Mouse (Mus musculus) liver, embryonic 15.5 days (tissue): ENCODE measurements around the gene Fbxo44. TPM values are rescaled to one million over a fixed set of nuclear protein-coding genes. Genes with fewer than 3 reads are reported as not detected.
A peak's percentile ranks its signal among the peaks of the same experiment; 100 is the strongest.
"Not testable (repeated sequence)": the region's sequence is repeated elsewhere in the genome, so short reads cannot be mapped to it uniquely, and the experiment has no call there.

ENCODE experiments used
- ATAC-seq: fragments of 200-750 bp; cut with Nextera tagmentation; 2 replicates; pipeline ENCODE4 v1.8.0; 2017; ENCODE audit warnings: moderate number of reproducible peaks, mild to moderate bottlenecking, moderate library complexity; ENCODE audit not compliant: insufficient read depth
- H3K27ac ChIP-seq: fragments of 300-500 bp; sonication (generic); replicated peaks from 2 replicates; pipeline ENCODE4 v1.5.1; 2015; ENCODE audit warnings: mild to moderate bottlenecking, inconsistent platforms
- H3K27me3 ChIP-seq: fragments of 300-500 bp; sonication (generic); 2 replicates; pipeline ENCODE4 v1.6.1; 2015; ENCODE audit warnings: mild to moderate bottlenecking, inconsistent platforms
- H3K36me3 ChIP-seq: fragments of 300-500 bp; sonication (generic); replicated peaks from 2 replicates; pipeline ENCODE4 v1.6.1; 2015; ENCODE audit warnings: moderate library complexity, mild to moderate bottlenecking, inconsistent platforms
- H3K4me1 ChIP-seq: fragments of 300-500 bp; sonication (generic); replicated peaks from 2 replicates; pipeline ENCODE4 v1.6.1; 2015; ENCODE audit warnings: inconsistent platforms
- H3K4me2 ChIP-seq: fragments of 300-500 bp; sonication (generic); 2 replicates; pipeline ENCODE4 v1.6.1; 2015; ENCODE audit warnings: moderate library complexity, mild to moderate bottlenecking, inconsistent platforms
- H3K4me3 ChIP-seq: fragments of 300-500 bp; sonication (generic); replicated peaks from 2 replicates; pipeline ENCODE4 v1.5.1; 2015; ENCODE audit warnings: mild to moderate bottlenecking, inconsistent platforms
- H3K9ac ChIP-seq: fragments of 300-500 bp; sonication (generic); 2 replicates; pipeline ENCODE4 v1.6.1; 2015; ENCODE audit warnings: moderate library complexity, mild to moderate bottlenecking, inconsistent platforms
- H3K9me3 ChIP-seq: fragments of 300-500 bp; sonication (generic); replicated peaks from 2 replicates; pipeline ENCODE4 v1.6.1; 2016; ENCODE audit warnings: inconsistent platforms
- WGBS: fragments of 180-500 bp; shearing (Covaris S2); methylation state at CpG from one replicate; pipeline ENCODE4 v1.1.7; 2015; ENCODE audit warnings: mixed read lengths; ENCODE audit not compliant: insufficient replicate concordance; 5-methylcytosine and 5-hydroxymethylcytosine counted together
- polyA plus RNA-seq: library from polyadenylated mRNA; unstranded; fragments of >200 nt; fragmentation: Nextera tagmentation; extraction: Ambion mirVana; gene quantifications from 2 replicates; pipeline ENCODE4 v1.2.1, GENCODE M21; 2015

The Fbxo44 gene
- polyA plus RNA-seq, result 0.51 and 0.54 TPM in 2 replicates

DNA sequence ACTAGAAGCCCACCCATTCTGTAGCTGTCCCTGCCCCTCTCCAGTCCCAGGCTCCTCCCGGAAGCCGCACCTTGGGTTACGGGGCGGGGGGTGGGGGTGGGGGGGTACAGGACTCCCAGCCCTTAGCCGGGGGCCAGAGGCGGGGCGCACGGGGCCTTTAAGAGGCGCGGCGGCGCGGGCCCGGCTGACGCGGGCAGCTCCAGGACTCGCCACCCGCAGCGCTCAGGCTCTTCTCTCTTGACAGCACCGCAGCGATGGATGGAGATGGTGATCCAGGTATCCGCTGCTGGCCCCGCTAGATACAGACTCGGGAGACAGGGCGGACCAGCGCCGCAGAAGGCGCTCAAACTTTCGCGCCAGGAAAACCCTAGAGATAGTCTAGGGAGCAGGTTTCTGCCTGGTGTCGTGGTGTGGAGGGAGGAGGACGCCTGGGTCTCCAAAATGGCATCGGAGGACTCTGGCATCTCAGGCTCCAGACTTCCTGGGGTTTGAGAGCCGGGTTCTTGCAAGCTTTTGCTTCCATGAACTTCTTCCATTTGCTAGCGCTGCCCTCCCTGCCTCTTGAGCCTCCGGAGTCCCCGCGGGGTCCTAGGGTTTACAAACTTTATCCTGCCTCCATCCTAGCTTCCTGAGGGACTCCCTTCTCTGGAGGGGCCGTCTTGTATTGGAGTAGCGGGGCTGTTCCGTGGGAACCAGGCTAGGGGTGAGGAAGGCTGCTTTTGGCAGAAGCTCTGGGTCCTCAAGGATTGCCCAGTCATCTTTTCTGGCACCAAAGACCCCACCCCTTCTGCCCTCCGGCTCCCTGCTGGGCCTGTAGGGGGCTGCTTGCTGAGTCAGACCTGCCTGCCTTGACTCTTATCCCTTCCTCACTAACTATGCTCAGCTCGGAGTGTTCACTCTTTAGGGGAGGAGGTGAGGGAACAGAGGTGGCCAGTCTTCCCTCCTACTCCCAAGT lies at the start of gene Fbxo44, which contains the start of gene Fbxo2:
TSS of gene Fbxo44 (minus strand) at position 47 of the 955 bp plus-strand sequence.
TSS of gene Fbxo2 (plus strand) at position 186 of the 955 bp plus-strand sequence.
- H3K27ac ChIP-seq, result no peak within 1 kb of the TSS
- H3K27me3 ChIP-seq, result peaks cover 79% of the 10 kb centered on the region

DNA sequence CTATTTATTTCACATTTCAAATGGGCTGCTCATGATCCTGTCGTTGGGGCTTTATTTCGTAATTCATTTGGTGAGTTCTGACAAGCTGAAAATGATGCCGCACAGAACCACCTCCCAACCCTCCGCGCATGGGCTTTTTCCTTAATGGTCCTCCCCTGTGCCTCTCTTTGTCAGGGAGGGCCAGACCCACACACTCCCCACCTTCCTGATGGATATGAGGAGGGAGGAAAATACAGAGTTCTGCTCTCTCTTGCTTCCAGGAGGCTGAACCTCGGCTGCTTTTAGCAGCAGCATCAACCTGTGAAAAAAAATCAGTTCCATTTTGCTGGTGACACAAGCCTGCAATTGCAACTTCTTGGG lies 44.6 kb upstream of the Fbxo44 start:
- peak overlapping the region; percentile 25; the same call in 1 of the 2 replicates for H3K9ac ChIP-seq
- WGBS, result 49% methylated on average over 6 of the region's 6 CpGs
- H3K36me3 ChIP-seq, result no peaks in the 10 kb centered on the region
- no peaks in the 10 kb centered on the region for H3K9me3 ChIP-seq
- ATAC-seq, result no peak
- no peak overlapping the region for H3K4me3 ChIP-seq
- peak overlapping the region; percentile 90 for H3K27ac ChIP-seq
- H3K27me3 ChIP-seq, result peaks cover 18% of the 10 kb centered on the region
- H3K4me2 ChIP-seq, result peak overlapping the region; percentile 66
- peaks cover 55% of the 10 kb centered on the region for H3K4me1 ChIP-seq

More for the DNA sequence above, at the start of gene Fbxo44, which contains the start of gene Fbxo2:
- H3K4me3 ChIP-seq, result peak within 1 kb of the TSS; percentile 62
- peaks cover 31% of the 10 kb centered on the region for H3K4me1 ChIP-seq
- peak within 1 kb of the TSS; percentile 95 for H3K4me2 ChIP-seq
- peak; percentile 16 for ATAC-seq
- under 1% methylated on average over 43 of the region's 43 CpGs for WGBS
- no peaks in the 10 kb centered on the region for H3K9me3 ChIP-seq
- no peaks in the 10 kb centered on the region for H3K36me3 ChIP-seq
- H3K9ac ChIP-seq, result peak within 1 kb of the TSS; percentile 54; the same call in 1 of the 2 replicates

DNA sequence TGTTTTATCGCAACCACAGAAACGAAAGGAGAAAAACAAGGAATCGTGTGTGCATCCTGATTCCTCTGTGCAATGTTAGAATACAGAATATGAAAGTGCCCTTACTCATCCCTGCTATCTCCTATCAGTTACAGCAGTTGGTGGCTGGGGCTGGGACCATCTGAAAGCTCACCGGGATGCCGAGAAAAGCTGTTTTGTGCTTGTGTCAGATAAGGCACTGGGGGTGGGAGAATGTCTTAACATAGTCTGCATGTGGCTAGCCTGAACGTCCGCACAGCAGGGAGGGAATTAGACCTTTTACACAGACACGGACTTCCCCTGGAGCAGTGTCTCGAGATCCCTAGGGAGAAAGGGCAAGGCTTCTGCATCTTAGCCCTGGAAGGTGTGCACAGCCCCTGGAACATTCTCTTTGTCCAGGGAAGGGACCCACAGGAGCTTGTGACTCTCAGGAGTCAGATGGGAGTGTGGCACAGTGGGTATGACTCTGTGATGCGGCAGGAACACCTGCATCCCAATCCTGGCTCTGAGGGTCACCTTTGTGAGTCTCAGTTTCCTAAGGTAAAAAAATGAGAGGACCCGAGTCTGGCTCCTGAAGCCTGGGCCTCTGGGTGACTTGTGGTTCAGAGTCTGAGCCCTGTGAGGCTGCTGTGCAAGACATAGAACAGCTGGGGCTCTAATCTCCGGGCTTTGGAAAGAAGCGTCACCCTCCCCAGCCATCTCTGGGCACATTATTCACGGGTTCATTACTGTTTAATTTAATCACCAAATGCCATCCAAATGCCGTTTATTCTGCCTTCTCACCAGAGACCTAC lies 44.0 kb upstream of the Fbxo44 start:
- peak overlapping the region; percentile 25; the same call in 1 of the 2 replicates for H3K9ac ChIP-seq
- 26% methylated on average over 15 of the region's 15 CpGs for WGBS
- peak overlapping the region; percentile 35 for H3K4me3 ChIP-seq
- H3K27me3 ChIP-seq, result peaks cover 18% of the 10 kb centered on the region
- no peaks in the 10 kb centered on the region for H3K9me3 ChIP-seq
- H3K27ac ChIP-seq, result peak overlapping the region; percentile 90
- H3K4me2 ChIP-seq, result peak overlapping the region; percentile 66
- no peaks in the 10 kb centered on the region for H3K36me3 ChIP-seq
- ATAC-seq, result peak; percentile 99
- H3K4me1 ChIP-seq, result peaks cover 55% of the 10 kb centered on the region

DNA sequence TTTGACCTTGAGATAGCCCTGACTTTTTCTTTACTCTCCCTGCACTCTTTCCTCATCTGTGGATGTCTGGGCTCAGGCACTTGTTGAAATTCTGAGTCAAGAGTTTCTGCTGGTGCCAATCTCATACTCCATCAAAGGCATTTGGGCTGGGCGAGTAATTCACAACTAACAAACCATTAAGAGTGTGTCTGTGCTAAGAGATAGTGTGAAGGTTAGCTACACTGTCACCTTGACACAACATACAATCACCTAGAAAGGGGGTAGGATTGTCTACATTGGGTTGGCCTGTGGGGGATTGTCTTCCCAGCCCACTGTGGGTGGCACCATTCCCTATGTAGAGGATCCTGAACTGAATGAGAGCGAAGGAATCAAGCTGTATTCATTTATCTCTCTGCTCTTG lies 43.3 kb upstream of the Fbxo44 start:
- Histone ChIP-seq H3K4me2 (peak overlapping the region; percentile 66), H3K9me3 (no peaks in the 10 kb centered on the region), H3K27me3 (peaks cover 22% of the 10 kb centered on the region), H3K36me3 (no peaks in the 10 kb centered on the region), H3K4me3 (peak overlapping the region; percentile 35), H3K4me1 (peaks cover 55% of the 10 kb centered on the region), H3K27ac (peak overlapping the region; percentile 90), H3K9ac (no peak overlapping the region)
- 40% methylated on average over 2 of the region's 2 CpGs for WGBS
- ATAC-seq, result peak; percentile 60

DNA sequence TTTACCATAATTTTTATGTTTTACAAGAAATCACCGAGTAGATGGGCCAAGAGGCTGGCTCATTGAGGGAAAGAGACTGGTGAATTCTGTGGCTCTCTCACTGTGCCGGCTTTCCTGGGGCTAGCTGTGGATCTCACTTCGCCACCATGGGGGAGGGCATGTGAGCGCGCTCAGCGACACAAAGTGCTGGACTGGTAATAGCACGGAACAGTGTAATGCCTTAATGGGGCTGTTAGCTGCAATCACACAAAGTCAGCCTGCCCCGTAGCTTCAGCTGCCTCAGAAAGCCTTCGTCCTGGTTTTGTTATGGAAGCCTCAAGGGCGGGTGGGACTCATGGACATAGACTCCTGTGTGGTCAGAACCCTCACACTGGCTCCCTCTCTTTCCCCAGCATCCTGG lies 38.4 kb upstream of the Fbxo44 start:
- no peak for ATAC-seq
- no peaks in the 10 kb centered on the region for H3K9me3 ChIP-seq
- no peak overlapping the region for H3K4me2 ChIP-seq
- no peak overlapping the region for H3K4me3 ChIP-seq
- peaks cover 48% of the 10 kb centered on the region for H3K27me3 ChIP-seq
- no peaks in the 10 kb centered on the region for H3K36me3 ChIP-seq
- peaks cover 38% of the 10 kb centered on the region for H3K4me1 ChIP-seq
- no peak overlapping the region for H3K27ac ChIP-seq
- H3K9ac ChIP-seq, result no peak overlapping the region
- 43% methylated on average over 10 of the region's 10 CpGs for WGBS

DNA sequence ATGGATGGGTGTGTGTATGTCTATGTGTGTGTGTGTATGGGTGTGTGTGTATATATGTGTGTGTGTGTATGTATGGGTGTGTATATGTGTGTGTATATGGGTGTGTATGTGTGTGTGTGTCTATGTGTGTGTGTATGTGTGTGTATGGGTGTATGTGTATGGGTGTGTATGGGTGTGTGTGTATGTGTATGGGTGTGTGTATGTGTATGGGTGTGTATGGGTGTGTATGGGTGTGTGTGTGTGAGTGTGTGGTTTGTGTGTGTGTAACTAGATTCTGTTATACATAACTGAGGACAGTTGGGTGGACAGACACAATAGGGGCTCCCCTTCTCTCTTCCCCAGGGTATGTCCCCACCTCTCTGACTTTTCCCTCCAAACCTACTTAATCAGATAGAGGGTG lies 34.1 kb upstream of the Fbxo44 start:
- H3K27ac ChIP-seq, result no peak overlapping the region
- peak; percentile 59 for ATAC-seq
- H3K4me2 ChIP-seq, result no peak overlapping the region; the same call in 1 of the 2 replicates
- no peak overlapping the region for H3K4me3 ChIP-seq
- H3K9me3 ChIP-seq, result no peaks in the 10 kb centered on the region
- H3K27me3 ChIP-seq, result peaks cover 59% of the 10 kb centered on the region
- no peak overlapping the region for H3K9ac ChIP-seq
- H3K4me1 ChIP-seq, result peaks cover 25% of the 10 kb centered on the region
- H3K36me3 ChIP-seq, result no peaks in the 10 kb centered on the region

DNA sequence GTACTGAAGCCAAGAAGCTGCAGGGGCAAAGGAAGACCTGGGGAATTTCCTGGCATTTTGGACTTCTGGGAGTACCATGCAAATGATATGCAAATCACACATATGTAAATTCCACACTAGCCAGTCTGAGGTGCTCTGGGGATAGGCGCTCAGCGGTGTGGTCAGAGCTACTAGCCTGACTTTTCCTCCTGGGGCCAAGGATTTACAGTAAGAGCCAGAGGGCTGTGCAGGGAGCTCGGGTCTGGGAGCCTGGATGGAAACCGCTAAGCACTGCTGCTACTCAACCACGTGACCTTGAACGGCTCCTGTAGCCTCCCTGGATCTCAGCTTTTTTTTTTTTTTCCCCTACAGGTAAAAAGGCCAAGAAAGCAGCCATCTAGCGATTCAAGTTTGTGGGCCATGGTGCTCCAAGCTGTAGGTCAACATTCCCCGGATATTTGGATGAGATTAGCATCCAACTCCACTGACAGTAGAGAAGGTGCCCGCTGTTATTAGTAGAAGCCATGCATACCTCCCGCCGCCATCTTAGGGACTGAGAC lies 32.5 kb upstream of the Fbxo44 start:
- Histone ChIP-seq H3K9ac (no peak overlapping the region), H3K4me3 (no peak overlapping the region), H3K27ac (no peak overlapping the region), H3K4me2 (no peak overlapping the region), H3K36me3 (no peaks in the 10 kb centered on the region), H3K9me3 (no peaks in the 10 kb centered on the region), H3K4me1 (peaks cover 32% of the 10 kb centered on the region), H3K27me3 (peaks cover 45% of the 10 kb centered on the region)
- no peak for ATAC-seq
- WGBS, result 34% methylated on average over 11 of the region's 11 CpGs

DNA sequence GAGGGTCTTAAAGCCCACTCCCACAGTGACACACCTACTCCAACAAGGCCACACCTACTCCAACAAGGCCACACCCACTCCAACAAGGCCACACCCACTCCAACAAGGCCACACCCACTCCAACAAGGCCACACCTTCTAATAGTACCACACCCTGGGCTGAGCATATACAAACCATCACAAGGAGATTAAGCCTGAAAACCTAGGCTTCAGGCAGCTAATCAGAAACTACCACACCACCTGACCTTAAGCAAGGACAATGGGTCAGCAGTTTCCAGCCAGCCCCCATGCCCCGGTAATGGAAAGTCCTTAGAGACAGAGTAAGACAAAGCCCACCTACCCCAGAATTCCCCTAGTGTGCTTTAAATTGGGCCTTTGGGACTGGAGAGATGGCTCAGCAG lies 28.5 kb upstream of the Fbxo44 start:
- not testable (repeated sequence) for H3K9ac ChIP-seq, H3K27ac ChIP-seq, H3K4me2 ChIP-seq, H3K9me3 ChIP-seq, H3K4me3 ChIP-seq, H3K36me3 ChIP-seq
- Histone ChIP-seq H3K27me3 (peaks cover 50% of the 10 kb centered on the region), H3K4me1 (peaks cover 21% of the 10 kb centered on the region)
- peak; percentile 40 for ATAC-seq
- 71% methylated on average over 1 of the region's 1 CpGs for WGBS

DNA sequence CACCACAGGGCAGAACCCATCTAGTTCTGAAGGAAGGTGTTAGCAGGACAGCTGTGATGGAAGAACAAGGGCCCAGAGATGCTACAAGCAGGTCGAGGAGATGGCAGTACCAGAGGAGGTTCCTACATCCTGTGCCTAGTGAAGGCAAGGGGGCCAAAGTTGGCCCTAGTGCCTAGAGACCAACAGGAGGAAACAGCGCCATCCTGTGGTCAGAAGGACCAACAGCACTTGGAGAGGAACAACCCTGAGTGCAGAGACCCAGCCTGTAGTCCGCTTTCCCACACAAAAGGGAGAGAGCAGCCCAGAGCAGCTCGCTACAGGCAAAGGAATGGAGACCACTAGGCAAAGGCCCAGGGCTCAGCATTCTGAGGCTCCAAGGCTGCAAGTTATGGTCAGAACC lies 25.5 kb upstream of the Fbxo44 start:
- H3K9me3 ChIP-seq, result no peaks in the 10 kb centered on the region
- no peak overlapping the region for H3K4me2 ChIP-seq
- no peak overlapping the region for H3K4me3 ChIP-seq
- H3K36me3 ChIP-seq, result no peaks in the 10 kb centered on the region
- H3K27ac ChIP-seq, result no peak overlapping the region
- ATAC-seq, result no peak
- peaks cover 17% of the 10 kb centered on the region for H3K4me1 ChIP-seq
- WGBS, result 43% methylated on average over 4 of the region's 4 CpGs
- H3K27me3 ChIP-seq, result peaks cover 45% of the 10 kb centered on the region
- H3K9ac ChIP-seq, result no peak overlapping the region

DNA sequence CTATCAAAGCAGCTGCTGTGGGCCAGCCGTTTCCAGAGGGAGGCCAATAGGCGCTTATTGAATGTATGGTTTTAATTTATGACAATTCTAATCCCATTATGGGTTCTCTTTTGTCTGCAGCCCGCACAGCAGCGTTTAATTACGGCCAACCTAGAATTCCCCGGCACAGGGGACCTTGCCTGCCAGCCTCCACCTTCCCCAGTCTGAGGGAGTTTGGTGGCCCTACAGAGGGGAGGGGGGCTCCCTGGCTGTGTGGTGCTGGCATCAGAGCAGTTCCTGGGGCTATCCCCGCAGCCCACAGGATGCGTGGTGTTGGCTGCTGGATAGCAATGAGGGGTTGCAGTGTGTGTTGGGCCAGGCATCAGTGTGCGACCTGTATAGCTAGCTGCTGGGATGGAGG lies 24.3 kb upstream of the Fbxo44 start:
- H3K27me3 ChIP-seq, result peaks cover 49% of the 10 kb centered on the region
- WGBS, result 66% methylated on average over 9 of the region's 9 CpGs
- no peak overlapping the region for H3K27ac ChIP-seq
- no peak overlapping the region for H3K4me3 ChIP-seq
- peaks cover 9% of the 10 kb centered on the region for H3K4me1 ChIP-seq
- H3K9me3 ChIP-seq, result no peaks in the 10 kb centered on the region
- no peak for ATAC-seq
- no peaks in the 10 kb centered on the region for H3K36me3 ChIP-seq
- no peak overlapping the region for H3K9ac ChIP-seq
- H3K4me2 ChIP-seq, result no peak overlapping the region

DNA sequence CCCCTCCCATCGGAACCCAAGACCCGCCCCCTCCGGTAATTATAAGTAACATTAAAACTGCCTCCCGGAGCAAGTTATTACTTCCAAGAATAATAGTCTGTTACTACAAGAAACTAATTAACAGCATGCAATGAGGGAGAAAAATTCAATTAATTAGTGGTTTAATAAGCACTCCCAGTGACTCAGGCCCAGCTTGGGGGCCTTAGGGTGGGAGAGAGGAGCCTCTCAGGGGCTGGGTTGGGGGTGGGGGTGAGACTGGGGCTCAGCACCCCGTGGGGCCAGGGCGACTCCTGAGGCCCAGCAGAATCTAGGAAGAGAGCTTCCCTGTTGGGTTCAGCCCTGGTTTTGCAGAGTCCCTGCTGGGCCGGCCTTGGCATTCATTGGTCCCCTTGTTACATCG lies 22.1 kb upstream of the Fbxo44 start:
- peaks cover 63% of the 10 kb centered on the region for H3K27me3 ChIP-seq
- no peak overlapping the region for H3K9ac ChIP-seq
- no peaks in the 10 kb centered on the region for H3K4me1 ChIP-seq
- 35% methylated on average over 8 of the region's 8 CpGs for WGBS
- no peak overlapping the region for H3K27ac ChIP-seq
- H3K4me2 ChIP-seq, result no peak overlapping the region
- H3K36me3 ChIP-seq, result no peaks in the 10 kb centered on the region
- H3K4me3 ChIP-seq, result no peak overlapping the region
- no peaks in the 10 kb centered on the region for H3K9me3 ChIP-seq
- no peak for ATAC-seq
